Mouse (Mus musculus) layer of hippocampus, adult 2 months (tissue): ENCODE data around the gene Sik3. TPM values are rescaled to one million over a fixed set of nuclear protein-coding genes. Genes with fewer than 3 reads are reported as not detected.

Source experiments
- DNase-seq, 2 experiments: peaks; one replicate each; pipeline ENCODE4 v3.0.0; 2022; ENCODE audit warnings: low spot score in 2 of 2
- H3K27ac ChIP-seq: fragments of 200-600 bp; 2 replicates; pipeline ENCODE4 v1.8.1; 2022
- H3K4me3 ChIP-seq: fragments of 200-600 bp; 2 replicates; pipeline ENCODE4 v1.8.1; 2022; ENCODE audit warnings: mild to moderate bottlenecking
- CTCF ChIP-seq: fragments of 200-600 bp; conservative IDR thresholded peaks from 2 replicates; pipeline ENCODE4 v1.8.1; 2022; ENCODE audit warnings: antibody characterized with exemption, mild to moderate bottlenecking, moderate library complexity
- total RNA-seq, 2 experiments: library from RNA; stranded (reverse); gene quantifications; 2 replicates each; pipeline ENCODE4 v1.2.3; 2021

Gene Sik3
- total RNA-seq, 2 experiments from 2014 or later = 133 to 141 TPM

DNA sequence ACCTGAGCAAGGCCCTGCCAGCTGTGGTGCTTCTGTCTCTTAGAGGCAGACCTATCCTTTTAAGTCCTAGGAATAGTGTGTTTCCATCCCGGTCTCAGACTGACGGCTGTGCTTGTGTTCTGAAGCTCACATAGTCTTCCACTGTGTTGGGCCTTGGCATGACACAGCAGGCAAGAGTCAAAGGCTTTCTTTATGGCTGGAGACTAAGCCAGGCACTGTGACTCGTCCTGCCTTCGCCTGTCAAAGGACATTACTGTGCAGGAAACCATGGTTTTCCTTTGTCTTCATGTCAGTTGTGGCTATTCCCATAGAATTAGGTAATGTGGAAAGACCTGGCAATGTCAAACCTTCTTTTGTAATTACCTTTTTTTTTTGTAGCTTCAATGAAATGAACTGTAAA lies 144.1 kb downstream of the Sik3 start:
- peak overlapping the region; percentile 78 for H3K27ac ChIP-seq
- no peak for TF ChIP-seq CTCF
- H3K4me3 ChIP-seq = no peak overlapping the region
- no peak for DNase-seq

- no peak for DNase-seq
- Histone ChIP-seq H3K27ac (0 out of 2 replicates have a peak overlapping the region, but pooled peaks have one; percentile 32), H3K4me3 (no peak overlapping the region)
- no peak for TF ChIP-seq CTCF
These were observed 145.7 kb downstream of the Sik3 start for GRCm38 (mm10) chr9:46158273-46158813.

DNA sequence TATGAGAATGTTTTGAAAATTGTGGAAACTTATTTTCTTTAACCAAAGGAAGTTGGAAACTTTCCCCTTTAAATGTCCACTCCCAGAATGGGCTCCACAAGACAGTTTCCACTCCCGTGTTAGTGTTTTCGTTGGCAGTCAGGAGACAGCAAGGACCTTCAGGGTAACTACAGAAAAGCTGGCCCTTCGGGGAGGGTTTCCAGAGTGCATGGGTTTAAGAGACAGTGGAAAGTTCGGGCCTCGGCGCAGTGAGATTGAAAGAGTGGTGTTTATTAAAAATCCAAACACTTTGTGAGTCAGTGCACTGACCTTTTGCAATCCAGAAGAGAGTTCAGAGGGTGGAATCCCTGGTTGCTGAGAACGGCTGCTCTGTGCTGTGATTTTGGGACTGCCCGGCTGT lies 150.8 kb downstream of the Sik3 start:
- Histone ChIP-seq H3K27ac (peak overlapping the region; percentile 53; the same call in 1 of the 2 replicates), H3K4me3 (no peak overlapping the region)
- TF ChIP-seq CTCF = no peak
- no peak for DNase-seq

- no peak overlapping the region for H3K4me3 ChIP-seq
- DNase-seq = no peak
- no peak overlapping the region for H3K27ac ChIP-seq
- no peak for TF ChIP-seq CTCF
These were observed 156.2 kb downstream of the Sik3 start for GRCm38 (mm10) chr9:46168802-46169201.

GRCm38 (mm10) chr9:46172251-46172650 lies 159.6 kb downstream of the Sik3 start:
- Histone ChIP-seq H3K4me3 (no peak overlapping the region), H3K27ac (no peak overlapping the region)
- DNase-seq = no peak
- TF ChIP-seq CTCF = no peak

DNA sequence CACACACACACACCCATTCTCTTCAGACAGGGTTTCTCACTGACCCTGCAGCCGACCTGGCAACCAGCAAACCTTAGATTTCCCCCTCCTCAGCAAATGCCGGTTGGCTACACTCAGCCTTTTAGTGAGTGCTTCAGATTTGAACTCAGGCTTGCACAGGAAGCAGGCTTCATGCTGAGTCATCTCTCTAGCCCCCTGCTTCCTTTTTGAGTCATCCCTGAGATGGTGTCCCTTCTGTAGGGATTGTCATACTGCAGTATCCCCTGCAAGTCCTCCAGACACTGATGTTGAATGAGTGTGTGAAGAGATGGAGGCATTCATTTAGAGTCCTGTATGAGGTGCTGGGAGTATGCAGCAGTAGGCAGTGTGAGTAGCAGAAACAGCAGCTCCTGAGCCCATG lies 160.3 kb downstream of the Sik3 start:
- no peak for TF ChIP-seq CTCF
- no peak for DNase-seq
- Histone ChIP-seq H3K27ac (peak overlapping the region; percentile 15; the same call in 1 of the 2 replicates), H3K4me3 (no peak overlapping the region)

DNA sequence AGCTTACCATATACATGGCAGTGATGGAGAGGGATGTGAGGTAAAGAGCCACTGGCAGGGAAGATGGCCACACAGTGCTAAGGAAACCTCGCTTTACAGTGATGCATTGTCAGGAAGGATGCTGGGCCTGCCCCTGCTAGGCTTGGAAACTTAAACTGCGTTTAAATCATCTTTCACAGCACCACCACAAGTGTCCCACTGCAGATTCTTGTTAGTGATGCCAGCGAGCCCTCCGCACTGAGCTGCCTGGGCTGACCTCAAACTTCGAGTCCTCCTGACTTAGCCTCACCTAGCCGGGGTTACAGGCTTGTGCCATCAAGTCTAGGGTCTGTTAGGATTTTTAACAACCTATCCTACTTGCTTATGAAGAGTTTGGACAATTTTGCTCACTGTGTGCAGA lies 161.3 kb downstream of the Sik3 start:
- 0 out of 2 replicates have a peak overlapping the region, but pooled peaks have one; percentile 15 for H3K27ac ChIP-seq
- DNase-seq = no peak
- H3K4me3 ChIP-seq = no peak overlapping the region
- no peak for TF ChIP-seq CTCF

GRCm38 (mm10) chr9:46174770-46175294 lies 162.2 kb downstream of the Sik3 start:
- TF ChIP-seq CTCF = no peak
- H3K27ac ChIP-seq = no peak overlapping the region
- no peak for DNase-seq
- H3K4me3 ChIP-seq = no peak overlapping the region

DNA sequence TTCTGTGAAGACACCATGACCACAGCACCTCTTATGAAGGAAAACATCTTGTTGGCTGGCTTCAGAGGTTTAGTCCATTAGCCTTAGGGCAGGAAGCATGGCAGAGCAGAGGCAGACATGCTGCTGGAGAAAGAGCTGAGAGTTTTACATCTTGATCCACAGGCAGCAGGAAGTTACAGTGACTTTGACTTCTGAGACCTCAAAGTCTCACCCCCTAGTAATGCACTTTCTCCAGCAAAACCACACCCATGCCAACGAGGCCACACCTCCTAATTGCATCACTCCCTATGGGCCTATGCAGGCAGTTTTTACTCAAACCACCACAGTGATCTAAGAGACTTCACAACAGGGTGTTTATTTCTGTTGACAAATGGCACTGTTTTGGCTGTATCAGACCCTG lies 162.7 kb downstream of the Sik3 start:
- DNase-seq = no peak
- Histone ChIP-seq H3K4me3 (no peak overlapping the region), H3K27ac (peak overlapping the region; percentile 79; the same call in 1 of the 2 replicates)
- no peak for TF ChIP-seq CTCF

DNA sequence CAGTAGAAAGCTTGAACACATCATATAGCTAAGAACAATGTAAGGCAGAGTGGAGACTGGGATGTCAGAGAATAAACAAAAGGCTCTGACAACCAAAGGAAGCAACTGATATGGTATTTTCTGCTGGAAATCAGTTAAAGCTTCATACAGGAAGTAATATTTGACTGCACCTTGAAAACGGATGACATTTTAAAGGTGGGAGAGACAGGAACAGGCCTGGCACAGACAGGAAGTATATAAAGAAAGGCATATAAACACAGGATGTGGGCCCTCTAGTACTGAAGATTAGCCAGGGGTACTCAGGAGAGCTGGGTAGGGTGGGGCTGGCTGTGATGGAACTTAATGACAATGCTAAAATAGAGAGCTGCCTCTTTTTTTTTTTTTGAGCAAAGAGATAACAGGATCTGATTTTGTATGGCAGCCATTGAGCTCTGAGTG lies 163.3 kb downstream of the Sik3 start:
- TF ChIP-seq CTCF = no peak
- DNase-seq = no peak
- Histone ChIP-seq H3K27ac (peak overlapping the region; percentile 79), H3K4me3 (no peak overlapping the region)

DNA sequence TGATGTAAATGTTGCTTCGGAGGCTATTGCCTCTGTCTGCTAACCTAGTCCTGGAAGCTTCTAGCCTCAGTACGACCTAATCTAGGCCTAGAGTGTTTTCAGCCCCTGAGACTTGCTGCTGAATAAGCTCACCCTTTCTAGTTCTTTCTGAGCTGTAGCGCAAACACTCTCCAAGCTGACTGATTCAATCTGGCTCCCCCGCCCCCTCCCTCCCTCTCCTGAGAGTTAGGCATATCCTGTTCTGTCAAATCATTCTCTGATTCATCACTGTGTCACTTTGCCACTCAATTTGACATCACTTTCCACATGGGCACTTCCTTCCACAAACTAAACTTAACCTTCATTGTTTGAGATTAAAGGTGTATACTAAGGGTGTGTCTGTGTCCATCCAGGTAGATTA lies 164.0 kb downstream of the Sik3 start:
- TF ChIP-seq CTCF = no peak
- DNase-seq = no peak

DNA sequence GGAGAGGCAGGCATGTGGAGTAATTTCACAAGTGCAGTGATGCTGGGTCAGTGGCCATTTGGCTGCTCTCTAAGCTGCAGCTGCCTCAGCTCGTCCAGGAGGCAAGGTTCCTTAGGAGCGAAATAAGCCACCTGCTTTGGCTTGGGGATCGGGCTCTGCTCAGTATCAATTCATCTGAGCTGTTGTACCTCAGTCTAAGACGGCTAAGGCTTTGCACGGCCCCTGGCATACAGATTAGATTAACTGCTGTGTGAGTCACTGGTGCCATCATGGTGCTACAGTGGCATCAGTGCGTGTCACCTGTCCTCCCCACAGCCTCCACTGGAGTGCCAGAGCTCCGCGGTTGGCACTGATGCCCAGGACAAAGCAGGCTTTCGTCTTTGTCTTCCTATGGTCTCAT lies 166.0 kb downstream of the Sik3 start:
- H3K4me3 ChIP-seq = no peak overlapping the region
- no peak for TF ChIP-seq CTCF
- no peak for DNase-seq
- H3K27ac ChIP-seq = no peak overlapping the region

More for the DNA sequence above, 164.0 kb downstream of the Sik3 start:
- Histone ChIP-seq H3K4me3 (no peak overlapping the region), H3K27ac (peak overlapping the region; percentile 79)

- Histone ChIP-seq H3K4me3 (no peak overlapping the region), H3K27ac (no peak overlapping the region)
- no peak for DNase-seq
- no peak for TF ChIP-seq CTCF
These were observed 168.7 kb downstream of the Sik3 start for GRCm38 (mm10) chr9:46181297-46181696.

DNA sequence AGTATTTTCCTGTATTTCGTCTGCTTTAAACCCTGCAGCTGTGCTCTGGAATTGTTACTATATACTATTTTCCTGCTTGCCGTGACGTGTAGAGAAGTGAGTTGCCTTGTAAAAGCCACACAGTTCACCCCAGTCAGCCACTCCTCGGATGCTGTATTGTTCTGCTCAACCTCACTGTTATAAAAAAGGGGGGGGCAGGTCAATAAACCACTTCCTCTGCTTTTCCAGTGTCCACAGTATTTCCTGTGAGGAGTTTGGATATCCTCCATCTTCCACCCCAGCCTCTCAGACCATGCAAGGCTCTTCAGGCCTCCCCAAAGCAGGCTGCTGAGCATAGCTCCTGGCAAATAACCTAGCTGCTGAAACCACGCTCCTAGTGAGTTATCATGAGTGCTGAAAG lies 171.9 kb downstream of the Sik3 start:
- no peak for TF ChIP-seq CTCF
- no peak for DNase-seq
- Histone ChIP-seq H3K27ac (no peak overlapping the region; the same call in 1 of the 2 replicates), H3K4me3 (no peak overlapping the region)
